Mouse (Mus musculus) myocyte (in vitro differentiated cells): Measurements from ENCODE around the gene Larp1.

ENCODE experiments used
- CEBPB ChIP-seq: IDR thresholded peaks from 2 replicates; pipeline ENCODE4 v1.6.1; 2011; ENCODE audit warnings: mild to moderate bottlenecking, moderate library complexity; ENCODE audit not compliant: poor library complexity, insufficient read depth, severe bottlenecking
- E2F4 ChIP-seq: IDR thresholded peaks from one replicate; pipeline ENCODE4 v1.6.1; 2011; ENCODE audit warnings: mild to moderate bottlenecking, control low read depth, moderate library complexity; ENCODE audit not compliant: insufficient read depth
- POLR2A ChIP-seq: IDR thresholded peaks from one replicate; pipeline ENCODE4 v1.6.1; 2011; ENCODE audit warnings: low read depth, mild to moderate bottlenecking, control low read depth, moderate library complexity; ENCODE audit not compliant: insufficient read length
- USF1 ChIP-seq: IDR thresholded peaks from one replicate; pipeline ENCODE4 v1.6.1; 2011; ENCODE audit warnings: low read depth, mild to moderate bottlenecking, control low read depth, moderate library complexity

DNA sequence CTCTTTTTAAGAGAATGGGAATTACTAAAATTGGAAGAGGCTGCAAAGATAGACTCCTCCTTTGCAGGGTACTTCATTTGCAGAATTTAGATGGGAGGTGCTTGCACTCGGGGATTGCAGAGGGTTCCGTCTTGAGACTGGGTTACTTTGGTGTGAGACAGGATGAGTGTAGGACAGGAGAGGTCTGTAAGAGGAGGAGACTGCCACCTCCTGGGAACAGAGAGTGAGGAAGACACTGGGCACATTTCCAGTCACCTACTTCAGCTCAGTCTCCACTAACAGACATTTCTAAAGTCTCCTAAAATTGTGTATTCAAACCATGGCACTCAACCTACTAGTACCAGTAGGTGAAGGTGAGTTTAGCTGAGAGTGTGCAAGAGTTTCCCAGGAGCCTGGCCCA is 9.4 kb downstream of the Larp1 start:
- no peak for TF ChIP-seq POLR2A
- no peak for TF ChIP-seq E2F4
- no peak for TF ChIP-seq USF1
- TF ChIP-seq CEBPB, result no peak
